Mouse (Mus musculus) retina, adult 2 months (tissue): Measurements from ENCODE around the gene Rnf144a.
"Not testable (repeated sequence)": the region's sequence is repeated elsewhere in the genome, so short reads cannot be mapped to it uniquely, and the experiment has no call there.

Source experiments
- DNase-seq: peaks from one replicate; pipeline ENCODE4 v3.0.0-alpha.2; 2012; ENCODE audit warnings: low read depth, low spot score

Gene Rnf144a

GRCm38 (mm10) chr12:26415104-26415771 lies at the start of gene Rnf144a:
Gene Rnf144a (minus strand): TSS chr12:26415254.
- peak; percentile 75 for DNase-seq

GRCm38 (mm10) chr12:26460091-26460490 lies 45.0 kb upstream of the Rnf144a start:
- no peak for DNase-seq

- no peak for DNase-seq
Observed at GRCm38 (mm10) chr12:26456028-26456698, 41.1 kb upstream of the Rnf144a start, which contains the start of gene Rsad2. Gene Rsad2 (minus strand): TSS chr12:26456452.

- DNase-seq = no peak
Observed at GRCm38 (mm10) chr12:26454682-26455081, 39.6 kb upstream of the Rnf144a start.

- DNase-seq = no peak
Observed at GRCm38 (mm10) chr12:26452951-26453350, 37.9 kb upstream of the Rnf144a start.

- DNase-seq = no peak
Observed at GRCm38 (mm10) chr12:26451150-26451549, 36.1 kb upstream of the Rnf144a start.

- no peak for DNase-seq
Observed at GRCm38 (mm10) chr12:26449483-26449882, 34.4 kb upstream of the Rnf144a start.

- DNase-seq = no peak
Observed at GRCm38 (mm10) chr12:26446377-26447045, 31.5 kb upstream of the Rnf144a start.

GRCm38 (mm10) chr12:26444511-26444910 lies 29.5 kb upstream of the Rnf144a start:
- DNase-seq = no peak

- DNase-seq = peak; percentile 23
Observed at GRCm38 (mm10) chr12:26444054-26444453, 29.0 kb upstream of the Rnf144a start.

- no peak for DNase-seq
Observed at GRCm38 (mm10) chr12:26439366-26439765, 24.3 kb upstream of the Rnf144a start.

- DNase-seq = no peak
Observed at GRCm38 (mm10) chr12:26437950-26438349, 22.9 kb upstream of the Rnf144a start.

- DNase-seq = no peak
Observed at GRCm38 (mm10) chr12:26436334-26436733, 21.3 kb upstream of the Rnf144a start.

- not testable (repeated sequence) for DNase-seq
Observed at GRCm38 (mm10) chr12:26428771-26429170, 13.7 kb upstream of the Rnf144a start.

- DNase-seq = no peak
Observed at GRCm38 (mm10) chr12:26424841-26425240, 9.8 kb upstream of the Rnf144a start.

GRCm38 (mm10) chr12:26418322-26418721 lies 3.3 kb upstream of the Rnf144a start:
- DNase-seq = no peak

- DNase-seq = no peak
Observed at GRCm38 (mm10) chr12:26416636-26417295, 1.7 kb upstream of the Rnf144a start.

GRCm38 (mm10) chr12:26414451-26415103 lies 477 bp downstream of the Rnf144a start:
- DNase-seq = no peak

GRCm38 (mm10) chr12:26413961-26414411 lies 1.1 kb downstream of the Rnf144a start:
- no peak for DNase-seq

GRCm38 (mm10) chr12:26412802-26413201 lies 2.3 kb downstream of the Rnf144a start:
- DNase-seq = no peak

- no peak for DNase-seq
Observed at GRCm38 (mm10) chr12:26411841-26412450, 3.1 kb downstream of the Rnf144a start.
